Mouse (Mus musculus): ENCODE results near the gene 4933411K16Rik.

Gene 4933411K16Rik

DNA sequence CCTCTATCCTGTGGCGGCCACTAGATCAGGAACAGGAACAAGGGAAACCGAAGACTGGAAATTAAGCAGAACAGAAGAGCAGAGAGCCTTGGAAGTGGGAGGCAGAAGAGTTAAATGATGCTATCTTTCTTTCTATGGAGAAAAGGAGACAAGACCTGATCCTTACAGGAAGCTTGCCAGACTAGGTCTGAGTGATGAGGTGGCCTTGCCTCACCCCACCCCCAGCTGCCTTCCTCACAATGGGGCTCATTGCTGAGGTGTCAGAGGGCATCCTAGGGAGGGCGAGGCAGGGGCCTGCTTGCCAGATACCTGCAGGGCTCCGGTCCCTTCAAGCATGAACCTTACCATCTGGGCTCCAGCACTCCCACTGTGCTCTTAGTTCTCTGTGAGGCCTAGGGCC lies at the start of gene 4933411K16Rik:
4933411K16Rik (plus strand) TSS at position 301 of the 400 bp plus-strand sequence.
- DNase-seq (ENCODE audit: low spot score): no peak

DNA sequence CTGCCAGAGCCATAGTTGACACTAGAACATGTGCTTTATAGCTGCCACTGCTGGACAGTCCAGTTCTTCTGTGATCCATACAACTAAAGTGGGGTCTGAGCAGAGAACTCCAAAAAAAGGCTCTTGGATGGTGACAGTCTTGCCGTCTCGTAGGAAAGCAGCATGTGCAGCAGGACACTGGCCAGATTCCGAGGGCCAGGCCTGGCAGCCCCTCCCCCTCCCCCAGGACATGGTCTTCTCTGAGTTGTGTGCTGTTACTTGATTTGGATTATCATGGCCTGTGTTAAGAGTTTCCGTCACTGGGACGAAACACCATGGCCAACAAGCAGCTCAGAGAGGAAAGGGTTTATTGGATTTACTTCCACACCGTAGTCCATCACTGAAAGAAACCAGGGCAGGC lies 47.8 kb upstream of the 4933411K16Rik start:
- DNase-seq (ENCODE audit: low spot score): no peak

GRCm38 (mm10) chr19:42005616-42006015 lies 46.4 kb upstream of the 4933411K16Rik start:
- DNase-seq (ENCODE audit: low spot score): no peak

GRCm38 (mm10) chr19:42006568-42006967 lies 45.5 kb upstream of the 4933411K16Rik start:
- DNase-seq (ENCODE audit: low spot score): no peak

GRCm38 (mm10) chr19:42008586-42008985 lies 43.5 kb upstream of the 4933411K16Rik start:
- DNase-seq (ENCODE audit: low spot score): no peak

GRCm38 (mm10) chr19:42009067-42009466 lies 43.0 kb upstream of the 4933411K16Rik start:
- no peak for DNase-seq (ENCODE audit: low spot score)

- DNase-seq (ENCODE audit: low spot score): no peak
These were observed 41.6 kb upstream of the 4933411K16Rik start for GRCm38 (mm10) chr19:42010436-42010835.

DNA sequence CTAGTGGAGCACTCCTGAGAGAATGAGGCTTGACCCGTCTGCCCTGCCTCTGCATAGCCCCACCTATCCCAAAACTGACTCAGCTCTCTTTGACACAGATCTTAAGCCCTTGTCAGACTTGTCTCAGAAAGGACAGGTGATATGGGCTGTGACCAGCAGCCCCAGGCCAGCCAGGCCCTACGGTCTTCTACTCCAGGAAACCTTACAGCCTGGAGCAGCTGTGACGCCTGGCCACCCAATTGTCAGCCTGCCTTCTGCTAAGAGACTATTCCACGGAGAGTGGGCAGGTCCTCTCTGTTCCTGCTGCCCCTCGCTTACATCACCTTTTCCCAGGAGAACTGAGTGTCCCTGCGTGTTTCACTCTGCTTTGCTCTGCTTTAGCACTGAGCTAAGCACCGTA lies 40.9 kb upstream of the 4933411K16Rik start:
- DNase-seq (ENCODE audit: low spot score): no peak

DNA sequence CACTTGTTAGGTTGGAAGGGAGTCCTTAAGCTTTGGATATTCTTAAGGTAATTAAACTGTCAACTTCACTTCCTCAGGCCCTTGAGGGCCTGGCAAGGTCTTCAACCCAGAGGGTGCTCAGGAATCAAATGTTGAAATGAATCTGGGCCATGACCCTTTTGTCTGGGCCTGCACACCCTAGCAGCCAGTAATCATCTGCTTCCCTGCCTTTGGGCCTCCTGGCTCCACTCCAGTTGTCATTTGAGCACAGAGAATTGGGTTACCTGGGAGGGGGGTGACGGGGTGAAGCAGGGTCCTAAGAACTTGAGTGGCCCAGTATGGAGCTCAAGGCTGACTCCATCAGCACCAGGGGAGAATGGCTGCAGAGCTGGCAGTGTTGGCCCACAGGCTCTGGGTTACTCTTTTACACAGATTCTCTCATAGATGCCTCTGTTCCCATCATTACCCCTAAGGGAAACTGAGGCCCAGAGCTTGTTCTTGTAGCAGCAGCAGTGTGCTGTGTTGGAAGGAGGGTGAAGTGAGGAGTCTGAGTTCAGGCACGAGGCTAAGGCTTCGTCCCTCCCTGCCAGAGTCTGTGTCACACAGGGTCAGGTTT lies 37.7 kb upstream of the 4933411K16Rik start:
- DNase-seq (ENCODE audit: low spot score): no peak

GRCm38 (mm10) chr19:42015001-42015400 lies 37.0 kb upstream of the 4933411K16Rik start:
- no peak for DNase-seq (ENCODE audit: low spot score)

DNA sequence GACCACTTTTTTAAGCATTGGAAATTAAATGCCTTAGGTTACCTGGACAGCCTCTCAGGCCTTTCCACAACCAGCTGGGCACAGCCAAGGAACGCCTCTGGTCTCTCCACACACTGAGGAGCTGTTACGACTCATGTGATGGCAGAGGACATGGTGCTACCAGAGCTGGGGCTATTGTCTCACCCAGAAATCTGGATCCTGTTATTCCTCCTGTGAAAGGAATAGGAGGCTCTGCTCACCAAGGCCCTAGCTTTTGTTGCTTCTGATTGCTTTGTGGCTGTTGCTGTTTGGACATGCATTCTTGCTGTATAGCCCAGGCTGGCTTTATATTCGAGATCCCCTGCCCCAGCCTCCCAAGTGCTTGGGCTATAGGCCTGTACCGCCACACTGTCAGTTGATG lies 35.8 kb upstream of the 4933411K16Rik start:
- DNase-seq (ENCODE audit: low spot score): no peak

DNA sequence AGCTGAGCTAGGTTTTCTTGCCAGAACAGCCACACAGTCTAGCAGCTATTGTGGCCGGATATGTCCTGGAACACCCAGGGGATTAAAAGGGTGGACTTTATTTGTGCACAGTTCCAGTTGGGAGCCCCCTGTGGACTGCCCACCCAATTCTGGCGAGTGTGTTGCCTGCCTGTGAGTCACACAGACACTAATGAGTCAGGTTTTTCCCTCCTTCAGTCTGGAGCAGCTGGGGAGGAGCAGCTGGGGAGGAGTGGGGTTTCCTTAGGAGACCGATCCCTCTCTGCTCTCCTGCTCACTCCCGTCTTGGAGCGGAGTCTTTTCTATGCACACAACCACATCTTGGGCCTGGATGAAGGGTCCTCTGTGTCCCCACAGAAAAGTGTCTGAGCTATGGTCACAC lies 35.2 kb upstream of the 4933411K16Rik start:
- DNase-seq (ENCODE audit: low spot score): no peak

GRCm38 (mm10) chr19:42017399-42018247 lies 34.4 kb upstream of the 4933411K16Rik start:
- peak; percentile 27 for DNase-seq (ENCODE audit: low spot score)

DNA sequence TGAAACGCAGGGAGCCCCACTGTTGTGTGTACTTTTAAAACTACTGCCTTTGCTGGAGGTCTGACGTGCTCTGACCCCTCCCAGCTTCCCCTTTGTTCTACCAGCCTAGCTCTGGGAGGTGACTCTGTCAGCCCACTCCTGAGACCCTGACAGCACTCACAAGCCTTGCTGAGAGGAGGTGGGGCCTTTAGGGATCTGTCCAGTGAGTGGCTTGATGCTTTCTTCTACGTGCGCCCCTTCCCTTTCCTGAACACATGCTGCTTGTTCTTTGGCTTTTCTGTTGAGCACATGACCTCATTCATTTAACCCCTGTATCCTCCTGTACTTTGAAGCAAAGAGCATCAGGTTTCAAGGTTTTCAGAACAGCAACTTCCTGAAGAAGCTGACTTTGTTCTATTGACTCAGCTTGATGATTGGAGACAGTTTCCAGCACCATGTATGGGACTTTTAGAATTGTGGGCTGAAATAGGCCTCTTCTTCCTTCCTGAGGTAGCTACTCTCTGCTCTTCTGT lies 33.0 kb upstream of the 4933411K16Rik start:
- DNase-seq (ENCODE audit: low spot score): no peak

DNA sequence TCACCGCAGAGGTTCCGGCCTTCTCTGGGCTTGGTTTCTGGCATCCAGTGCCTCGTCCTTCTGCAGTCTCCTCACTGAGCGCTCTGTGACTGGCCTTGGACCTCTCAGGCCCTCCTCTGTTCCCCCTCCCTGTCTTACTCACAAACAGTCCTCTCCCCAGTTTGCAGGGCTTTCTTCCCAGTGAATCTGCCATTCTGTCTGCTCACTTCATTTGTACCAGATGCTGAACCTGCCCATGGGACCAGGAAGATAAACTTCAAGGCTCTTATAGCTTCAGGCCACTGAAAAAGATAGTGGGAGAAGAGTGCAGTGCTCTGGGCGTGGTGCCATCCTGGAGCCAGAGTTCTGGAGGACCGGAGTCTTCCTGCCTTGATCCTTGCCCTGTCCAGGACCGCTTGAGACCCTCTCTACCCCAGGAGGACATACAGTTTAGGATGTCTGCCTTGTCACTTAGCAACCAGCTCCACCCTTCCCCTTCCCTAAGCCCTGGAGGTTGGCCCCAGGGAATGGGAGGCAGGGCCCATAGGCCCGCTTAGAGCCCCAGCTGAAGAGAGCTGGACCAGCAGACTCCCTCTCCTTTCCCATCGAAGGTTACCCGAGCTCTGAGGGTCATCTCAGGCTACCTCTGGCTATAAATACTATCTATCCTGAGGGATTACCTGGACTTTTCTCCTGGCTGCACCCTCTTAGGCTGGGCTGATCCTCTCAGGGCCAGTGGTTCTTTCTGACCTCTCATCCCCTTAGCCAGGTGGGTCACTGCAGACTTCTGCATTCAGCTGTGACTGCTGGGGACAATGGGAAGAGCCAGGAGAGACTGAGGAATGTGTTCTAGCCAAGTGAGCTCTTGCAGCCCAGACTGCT lies 30.1 kb upstream of the 4933411K16Rik start:
- no peak for DNase-seq (ENCODE audit: low spot score)

GRCm38 (mm10) chr19:42022542-42022848 lies 29.6 kb upstream of the 4933411K16Rik start:
- no peak for DNase-seq (ENCODE audit: low spot score)

GRCm38 (mm10) chr19:42026158-42026557 lies 25.9 kb upstream of the 4933411K16Rik start:
- DNase-seq (ENCODE audit: low spot score): peak; percentile 78

- DNase-seq (ENCODE audit: low spot score): no peak
These were observed 20.9 kb upstream of the 4933411K16Rik start for GRCm38 (mm10) chr19:42031112-42031511.

GRCm38 (mm10) chr19:42033611-42034010 lies 18.4 kb upstream of the 4933411K16Rik start:
- DNase-seq (ENCODE audit: low spot score): no peak

DNA sequence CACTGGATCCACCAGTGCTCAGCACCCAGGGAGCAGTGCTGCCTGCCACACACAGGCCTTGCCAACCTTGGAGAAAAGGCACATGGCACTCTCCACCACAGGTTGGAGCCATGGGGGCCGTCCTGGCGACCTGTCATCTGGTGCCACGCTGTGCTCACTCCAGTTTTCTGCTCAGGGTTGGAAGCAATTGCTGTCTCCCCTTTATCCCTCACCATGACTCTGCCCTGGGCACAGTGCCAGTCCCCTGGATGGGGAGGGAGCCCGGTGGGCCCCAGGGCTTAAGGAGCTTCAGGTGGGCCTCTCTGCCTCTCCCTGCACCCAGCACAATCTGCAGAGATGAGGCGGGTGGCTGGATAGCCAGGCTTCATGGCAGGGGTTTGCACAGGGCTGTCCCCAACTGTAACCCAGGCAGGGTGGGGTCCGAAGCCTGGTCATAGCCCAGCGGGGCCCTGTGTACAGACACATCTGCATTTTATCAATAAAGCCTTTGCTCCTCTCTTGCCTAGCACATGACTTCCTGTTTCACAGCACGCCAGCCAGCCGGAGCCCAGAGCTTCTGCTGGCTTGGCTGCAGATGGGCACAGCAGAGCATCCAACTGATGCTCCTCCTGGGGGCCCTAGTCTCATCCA lies 17.8 kb upstream of the 4933411K16Rik start:
- no peak for DNase-seq (ENCODE audit: low spot score)

DNA sequence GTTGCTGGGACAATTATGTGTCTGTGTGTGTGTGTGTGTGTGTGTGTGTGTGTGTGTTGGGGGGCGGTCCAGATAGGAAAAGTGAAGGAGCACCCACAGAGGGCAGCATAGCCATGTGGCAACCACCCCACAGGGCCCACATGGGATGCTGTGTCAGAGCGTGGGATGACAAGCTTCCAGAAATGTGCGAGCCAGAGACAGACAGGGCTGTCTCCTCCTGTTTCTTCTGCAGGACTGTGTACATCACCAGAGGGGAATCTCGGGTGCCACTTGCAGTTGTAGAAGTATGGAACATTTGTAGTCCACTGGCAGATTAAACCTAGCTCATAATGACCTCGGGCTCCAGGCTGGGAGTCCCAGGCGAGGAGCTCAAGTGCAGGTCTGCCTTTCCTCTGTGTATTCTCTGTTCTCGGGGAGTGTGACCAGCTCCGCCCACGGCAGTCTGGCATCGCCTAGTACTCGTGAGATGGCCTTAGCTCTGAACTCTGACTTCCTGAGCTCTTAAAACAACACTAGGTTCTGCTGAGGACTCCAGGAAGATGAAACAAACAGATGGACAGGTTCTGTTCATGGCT lies 17.1 kb upstream of the 4933411K16Rik start:
- no peak for DNase-seq (ENCODE audit: low spot score)

Measured in ovary, postnatal 14 days (tissue).